Mouse (Mus musculus) kidney, adult 9 months (tissue): Measurements from ENCODE around the gene P2rx1.

Source experiments
- DNase-seq: peaks from one replicate; pipeline ENCODE4 v3.0.0; 2022

P2rx1 gene

DNA sequence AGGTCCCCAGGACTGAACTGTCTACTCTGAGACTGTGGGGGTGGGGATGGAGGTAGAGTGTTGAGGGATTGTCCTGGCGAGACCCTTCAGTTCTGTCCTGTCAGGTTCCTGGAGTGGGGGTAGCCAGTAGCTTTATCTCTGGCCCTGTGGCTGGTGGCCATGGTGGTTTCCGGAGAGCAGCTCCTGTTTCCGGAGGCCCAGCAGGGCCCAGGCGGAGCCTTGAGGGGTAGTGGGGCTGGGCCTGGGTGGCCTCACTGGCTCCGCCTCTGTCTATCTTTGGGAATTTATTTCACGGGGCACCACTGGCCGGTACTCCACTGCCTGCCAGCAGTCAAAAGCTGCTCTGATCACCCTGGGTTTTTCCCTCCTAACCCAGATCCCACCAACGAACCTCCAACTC lies at the start of gene P2rx1:
Gene P2rx1 (plus strand): TSS at position 333 of the 400 bp plus-strand sequence.
- peak; percentile 32 for DNase-seq

- DNase-seq, result peak; percentile 46
Measured at GRCm38 (mm10) chr11:72951137-72952000, 47.5 kb upstream of the P2rx1 start.

DNA sequence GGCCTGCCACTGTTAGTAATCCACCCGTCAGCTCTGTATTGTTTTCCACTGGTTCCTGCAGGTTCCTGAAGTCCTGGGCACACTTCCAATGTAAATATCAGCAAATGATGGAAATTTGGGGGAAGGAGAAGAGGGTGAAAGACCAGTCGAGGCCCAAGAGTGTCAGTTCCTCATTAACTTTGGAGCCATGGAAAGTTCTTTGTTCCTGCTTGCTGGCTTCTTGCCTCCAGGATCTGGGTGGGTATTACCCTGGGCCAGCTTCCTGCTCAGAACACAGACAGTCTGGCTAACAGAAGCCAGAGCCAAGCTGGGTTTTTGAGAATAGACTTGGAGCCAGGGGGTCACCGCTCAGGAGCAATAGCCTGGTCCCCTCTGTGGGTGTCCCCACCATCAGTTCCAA lies 46.7 kb upstream of the P2rx1 start:
- peak; percentile 66 for DNase-seq

- no peak for DNase-seq
Measured at GRCm38 (mm10) chr11:72952697-72953096, 46.2 kb upstream of the P2rx1 start.

DNA sequence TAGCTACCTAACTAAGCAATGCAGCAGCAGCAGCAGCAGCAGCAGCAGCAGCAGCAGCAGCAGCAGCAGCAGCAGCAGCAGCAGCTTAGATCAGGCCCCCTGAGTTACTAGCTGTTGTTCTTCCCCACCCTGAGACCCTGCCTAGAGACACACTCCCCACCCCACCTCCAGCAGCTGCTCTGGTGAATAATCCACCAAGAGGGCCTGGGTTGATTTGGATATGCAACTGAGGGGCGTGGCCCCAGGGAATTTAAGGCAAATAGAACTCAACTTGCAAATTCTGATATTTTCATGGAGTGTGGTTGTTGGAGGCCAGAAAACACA lies 45.8 kb upstream of the P2rx1 start:
- no peak for DNase-seq

DNA sequence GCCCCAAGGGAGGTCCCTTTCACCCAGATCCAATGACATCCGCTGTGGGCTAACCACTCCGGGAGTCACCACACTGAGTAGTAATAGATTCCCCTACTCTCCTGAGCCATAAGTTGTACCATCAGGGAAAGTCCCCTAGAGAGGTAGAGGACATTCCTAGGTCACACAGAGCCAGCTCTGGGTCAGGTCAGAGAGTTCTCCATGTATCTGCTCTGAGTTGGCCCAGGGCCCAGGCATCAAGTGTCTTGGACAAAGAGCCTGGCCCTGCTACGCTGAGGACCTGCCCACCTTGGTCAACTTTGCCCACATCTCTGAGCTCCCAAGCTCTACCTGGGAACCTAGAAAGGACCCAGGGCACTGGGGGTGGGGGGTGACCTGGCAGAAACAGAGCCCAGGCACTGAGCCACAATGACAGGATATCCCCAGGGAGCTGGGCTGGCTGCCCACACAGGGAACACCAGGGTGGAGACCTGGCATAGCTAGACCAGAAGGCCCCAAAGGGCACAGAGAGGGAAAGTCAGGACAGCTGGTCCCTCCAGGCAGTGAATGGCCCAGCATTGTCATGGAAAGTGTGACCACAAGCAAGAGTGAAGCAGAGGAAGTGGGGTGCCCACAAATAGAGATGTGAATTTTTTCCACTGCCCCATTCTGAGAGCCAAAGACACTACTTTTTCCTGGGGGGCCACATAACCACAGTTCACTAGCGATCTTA lies 45.3 kb upstream of the P2rx1 start:
- DNase-seq, result peak; percentile 82

DNA sequence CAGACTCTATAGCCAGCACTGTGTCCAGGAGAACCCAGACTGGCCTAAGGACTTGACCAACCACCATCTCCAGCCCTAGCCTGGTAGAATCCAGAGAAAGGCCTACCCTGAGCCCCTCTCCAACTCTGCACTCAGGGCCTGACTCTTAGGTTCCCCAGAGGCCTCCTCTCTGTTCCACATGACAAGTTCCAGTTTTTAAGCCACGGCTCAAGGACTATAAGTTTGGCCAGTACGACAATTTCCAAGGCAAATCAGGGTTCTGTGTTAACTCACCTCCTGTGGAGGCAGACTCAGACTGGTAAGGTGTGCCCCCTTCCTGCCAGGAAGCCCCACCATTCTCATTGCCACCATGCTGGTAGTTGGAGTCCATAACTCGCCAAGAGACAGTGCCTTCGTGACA lies 44.7 kb upstream of the P2rx1 start:
- DNase-seq, result no peak

GRCm38 (mm10) chr11:72955339-72955974 lies 43.4 kb upstream of the P2rx1 start:
- peak; percentile 47 for DNase-seq

- DNase-seq, result no peak
Measured at GRCm38 (mm10) chr11:72957318-72957717, 41.6 kb upstream of the P2rx1 start.

GRCm38 (mm10) chr11:72959924-72960679 lies 38.8 kb upstream of the P2rx1 start:
- DNase-seq, result no peak

- no peak for DNase-seq
Measured at GRCm38 (mm10) chr11:72960723-72961071, 38.2 kb upstream of the P2rx1 start.

DNA sequence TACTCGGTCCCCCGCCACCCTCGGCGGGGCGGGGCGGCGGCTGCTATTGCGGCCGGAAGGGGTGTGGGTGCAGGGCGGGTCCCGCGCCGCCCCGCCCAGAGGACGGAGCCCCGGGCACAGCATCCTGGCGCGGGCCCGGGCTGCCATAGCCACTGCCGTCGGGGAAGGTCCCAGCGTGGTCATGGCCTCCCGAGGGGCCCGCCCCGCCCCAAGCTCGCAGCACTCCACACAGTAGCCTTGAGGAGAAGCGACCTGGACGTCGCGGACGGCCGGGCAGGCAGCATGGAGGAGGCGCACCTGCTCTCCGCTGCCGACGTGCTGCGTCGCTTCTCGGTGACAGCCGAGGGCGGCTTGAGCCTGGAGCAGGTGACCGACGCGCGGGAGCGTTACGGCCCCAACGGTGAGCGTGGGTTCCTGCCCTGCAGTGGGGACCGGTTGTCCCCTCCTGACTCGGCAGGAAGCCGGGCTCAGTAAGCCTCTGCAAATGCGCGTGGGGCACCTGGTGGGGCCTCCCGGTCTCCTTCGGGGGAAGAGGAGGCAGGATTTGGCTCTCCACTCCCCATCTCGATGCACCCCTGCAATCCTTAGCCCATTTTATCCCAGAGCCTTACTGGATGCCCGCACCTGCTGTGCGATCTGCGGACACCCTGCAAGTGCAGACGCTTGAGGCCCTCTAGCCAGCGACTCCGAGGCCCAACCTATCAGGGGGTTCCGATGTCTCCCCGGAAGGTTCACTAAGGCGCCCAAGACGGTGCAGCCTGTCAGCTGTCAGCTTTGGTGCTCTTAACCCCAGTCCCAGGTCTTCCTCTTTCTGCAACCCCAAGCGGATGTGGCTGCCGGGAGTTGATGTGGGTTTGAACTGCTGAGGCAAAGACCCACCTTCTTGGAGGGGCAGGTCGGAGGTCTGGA lies 37.6 kb upstream of the P2rx1 start, which contains the start of gene Atp2a3:
Gene Atp2a3 (plus strand): TSS at position 98 of the 909 bp plus-strand sequence.
- DNase-seq, result no peak

DNA sequence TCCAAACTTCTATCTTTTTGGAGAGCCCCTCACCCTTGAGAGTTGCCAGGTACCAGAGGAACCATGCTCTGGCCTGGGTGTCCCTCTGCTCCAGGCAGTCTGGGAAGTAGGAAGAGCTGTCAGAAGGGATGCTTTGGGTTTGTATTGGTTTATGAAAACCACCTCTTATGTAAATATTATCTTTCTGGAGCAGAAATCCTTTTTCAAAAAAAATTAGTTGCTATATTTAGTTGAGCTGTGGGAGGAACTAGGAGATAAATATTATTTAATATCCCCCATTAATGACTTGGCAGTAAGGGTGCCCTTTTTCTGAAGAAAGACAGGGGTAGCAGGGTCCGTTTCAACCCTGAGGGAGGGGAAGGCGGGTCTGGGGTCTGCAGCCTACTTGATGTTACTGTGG lies 36.5 kb upstream of the P2rx1 start:
- no peak for DNase-seq

GRCm38 (mm10) chr11:72963058-72963788 lies 35.7 kb upstream of the P2rx1 start:
- DNase-seq, result no peak

- no peak for DNase-seq
Measured at GRCm38 (mm10) chr11:72963789-72964294, 35.1 kb upstream of the P2rx1 start.

- DNase-seq, result no peak
Measured at GRCm38 (mm10) chr11:72974995-72975503, 23.9 kb upstream of the P2rx1 start.

GRCm38 (mm10) chr11:72982516-72982915 lies 16.4 kb upstream of the P2rx1 start:
- DNase-seq, result no peak

GRCm38 (mm10) chr11:72983283-72983682 lies 15.6 kb upstream of the P2rx1 start:
- no peak for DNase-seq

GRCm38 (mm10) chr11:72986745-72987144 lies 12.2 kb upstream of the P2rx1 start:
- DNase-seq, result no peak

DNA sequence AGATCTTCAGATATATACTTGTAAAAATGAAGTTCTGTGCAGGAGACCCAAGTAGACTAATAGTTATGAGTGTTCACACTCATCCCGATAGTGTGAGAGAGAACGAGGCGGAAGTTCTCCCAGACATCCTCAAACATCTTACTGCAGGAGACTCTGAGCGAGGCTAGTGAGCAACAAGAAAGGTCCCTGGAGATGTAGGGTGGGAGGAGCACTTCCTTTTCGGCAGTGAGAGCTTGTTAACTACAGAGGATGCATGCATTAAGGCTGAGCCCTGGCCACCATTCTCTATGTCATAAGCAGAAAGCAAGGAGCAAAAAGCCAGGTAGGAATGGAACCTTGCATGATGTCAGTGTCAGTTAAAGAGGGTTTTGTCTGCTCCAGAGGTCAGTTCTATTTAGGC lies 11.7 kb upstream of the P2rx1 start:
- no peak for DNase-seq

- DNase-seq, result no peak
Measured at GRCm38 (mm10) chr11:72987807-72988206, 11.1 kb upstream of the P2rx1 start.
